Mouse (Mus musculus) embryonic facial prominence, embryonic 12.5 days (tissue): ENCODE data around the gene Ehbp1l1. TPM values are rescaled to one million over a fixed set of nuclear protein-coding genes. Genes with fewer than 3 reads are reported as not detected.
"Not testable (repeated sequence)": the region's sequence is repeated elsewhere in the genome, so short reads cannot be mapped to it uniquely, and the experiment has no call there.

ENCODE experiments used
- ATAC-seq: fragments of 200-750 bp; cut with Nextera tagmentation; 2 replicates; pipeline ENCODE4 v1.8.0; 2017; ENCODE audit not compliant: insufficient number of reproducible peaks, insufficient read depth, low FRiP score, low TSS enrichment
- H3K27ac ChIP-seq: fragments of 300-500 bp; sonication (generic); 2 replicates; pipeline ENCODE4 v1.5.1; 2016; ENCODE audit warnings: mild to moderate bottlenecking
- H3K27me3 ChIP-seq: fragments of 300-500 bp; sonication (generic); 2 replicates; pipeline ENCODE4 v1.6.1; 2016; ENCODE audit warnings: mild to moderate bottlenecking, moderate library complexity
- H3K36me3 ChIP-seq: fragments of 300-500 bp; sonication (generic); 2 replicates; pipeline ENCODE4 v1.6.1; 2016; ENCODE audit warnings: mild to moderate bottlenecking
- H3K4me1 ChIP-seq: fragments of 300-500 bp; sonication (generic); 2 replicates; pipeline ENCODE4 v1.6.1; 2016
- H3K4me2 ChIP-seq: fragments of 300-500 bp; sonication (generic); replicated peaks from 2 replicates; pipeline ENCODE4 v1.6.1; 2016; ENCODE audit warnings: mild to moderate bottlenecking, moderate library complexity
- H3K4me3 ChIP-seq: fragments of 300-500 bp; sonication (generic); 2 replicates; pipeline ENCODE4 v1.5.1; 2016; ENCODE audit warnings: mild to moderate bottlenecking
- H3K9ac ChIP-seq: fragments of 300-500 bp; sonication (generic); 2 replicates; pipeline ENCODE4 v1.6.1; 2016; ENCODE audit warnings: mild to moderate bottlenecking, moderate library complexity
- H3K9me3 ChIP-seq: fragments of 300-500 bp; sonication (generic); 2 replicates; pipeline ENCODE4 v1.6.1; 2016; ENCODE audit warnings: mild to moderate bottlenecking, moderate library complexity
- WGBS: fragments of 180-500 bp; shearing (Covaris S2); methylation state at CpG from one replicate; pipeline ENCODE4 v1.1.7; 2016; 5-methylcytosine and 5-hydroxymethylcytosine counted together
- polyA plus RNA-seq: library from polyadenylated mRNA; unstranded; fragments of >200 nt; fragmentation: Nextera tagmentation; extraction: Ambion mirVana; gene quantifications from 2 replicates; pipeline ENCODE4 v1.2.1, GENCODE M21; 2016

The Ehbp1l1 gene
- polyA plus RNA-seq, 1 experiment from 2014 or later, result 14.4 TPM

DNA sequence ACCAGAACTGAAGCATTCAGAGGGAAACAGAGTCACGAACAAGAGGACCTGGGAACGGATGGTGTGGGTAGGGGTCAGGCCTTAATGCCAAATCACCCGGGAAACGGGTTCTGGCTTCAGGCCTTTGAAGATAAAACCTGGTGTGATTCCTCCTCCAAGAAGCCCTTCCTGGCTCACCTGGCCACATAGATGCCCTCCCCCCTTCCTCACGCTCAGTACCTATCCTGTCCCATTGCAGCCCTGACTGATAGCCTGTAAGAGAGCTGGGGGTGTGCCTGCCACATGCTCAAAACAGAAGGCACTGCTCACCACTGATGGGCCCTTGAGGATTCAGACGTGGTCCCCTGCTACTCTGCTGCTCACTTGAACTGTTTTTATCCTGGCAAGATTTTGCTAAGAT is 32.3 kb downstream of the Ehbp1l1 start:
- Histone ChIP-seq H3K4me1 (peaks cover 36% of the 10 kb centered on the region), H3K4me3 (0 out of 2 replicates have a peak overlapping the region, but pooled peaks have one; percentile 95), H3K27me3 (no peaks in the 10 kb centered on the region), H3K9me3 (no peaks in the 10 kb centered on the region), H3K27ac (no peak overlapping the region), H3K4me2 (peak overlapping the region; percentile 94), H3K9ac (no peak overlapping the region), H3K36me3 (peaks cover 71% of the 10 kb centered on the region)
- 85% methylated on average over 6 of the region's 6 CpGs for WGBS
- ATAC-seq, result no peak

GRCm38 (mm10) chr19:5692913-5693396 is 33.2 kb downstream of the Ehbp1l1 start:
- WGBS, result 67% methylated on average over 10 of the region's 10 CpGs
- Histone ChIP-seq H3K4me2 (peak overlapping the region; percentile 94), H3K27me3 (no peaks in the 10 kb centered on the region), H3K9me3 (no peaks in the 10 kb centered on the region), H3K27ac (peak overlapping the region; percentile 61), H3K4me3 (peak overlapping the region; percentile 95; the same call in 1 of the 2 replicates), H3K36me3 (peaks cover 63% of the 10 kb centered on the region), H3K4me1 (peaks cover 37% of the 10 kb centered on the region), H3K9ac (peak overlapping the region; percentile 95)
- no peak for ATAC-seq

DNA sequence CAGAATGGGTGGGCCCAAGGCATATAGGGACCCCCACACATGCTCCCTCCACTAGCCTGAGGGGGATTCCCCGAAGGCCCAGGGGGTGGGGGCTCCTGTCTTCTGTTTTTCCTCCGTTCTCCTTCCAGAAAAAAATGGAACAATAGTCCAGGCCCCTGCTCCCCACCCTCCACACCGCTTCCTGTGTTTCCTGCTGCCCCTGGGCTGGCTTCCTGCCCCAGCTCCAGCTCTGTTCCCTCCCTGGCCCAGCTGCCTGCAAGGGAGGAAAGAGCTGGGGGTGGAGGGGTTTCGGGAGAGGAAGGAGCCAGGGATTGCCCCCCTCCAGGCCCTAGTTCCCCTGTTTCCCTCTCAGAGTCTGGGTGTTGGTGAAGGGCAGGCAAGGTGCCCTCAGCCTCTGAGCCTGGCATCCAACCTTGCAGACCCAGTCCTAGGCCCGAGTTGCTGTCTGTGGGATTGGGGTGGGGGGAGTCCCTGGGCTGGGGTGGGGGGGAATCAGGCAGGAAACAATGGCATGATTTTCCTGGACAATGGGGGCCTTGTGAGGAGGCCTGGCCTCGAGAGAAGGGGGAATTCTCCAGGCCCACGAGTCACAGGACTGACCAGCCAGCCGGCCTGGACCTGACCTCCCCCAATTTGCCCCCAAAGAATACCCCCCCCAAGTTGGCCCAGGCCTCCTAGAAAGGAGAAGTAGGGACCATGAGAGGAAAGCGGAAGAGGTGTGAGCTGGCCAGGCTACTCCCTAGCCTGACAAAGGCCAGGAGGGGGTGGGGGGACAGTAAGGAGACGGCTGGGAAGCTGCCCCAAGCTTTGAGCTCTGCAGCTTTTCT is 33.8 kb downstream of the Ehbp1l1 start:
- WGBS, result 34% methylated on average over 10 of the region's 10 CpGs
- no peak for ATAC-seq
- peak overlapping the region; percentile 95 for H3K9ac ChIP-seq
- peak overlapping the region; percentile 95 for H3K4me3 ChIP-seq
- peak overlapping the region; percentile 94 for H3K4me2 ChIP-seq
- no peaks in the 10 kb centered on the region for H3K27me3 ChIP-seq
- peak overlapping the region; percentile 61 for H3K27ac ChIP-seq
- no peaks in the 10 kb centered on the region for H3K9me3 ChIP-seq
- H3K4me1 ChIP-seq, result peaks cover 44% of the 10 kb centered on the region
- H3K36me3 ChIP-seq, result peaks cover 56% of the 10 kb centered on the region

DNA sequence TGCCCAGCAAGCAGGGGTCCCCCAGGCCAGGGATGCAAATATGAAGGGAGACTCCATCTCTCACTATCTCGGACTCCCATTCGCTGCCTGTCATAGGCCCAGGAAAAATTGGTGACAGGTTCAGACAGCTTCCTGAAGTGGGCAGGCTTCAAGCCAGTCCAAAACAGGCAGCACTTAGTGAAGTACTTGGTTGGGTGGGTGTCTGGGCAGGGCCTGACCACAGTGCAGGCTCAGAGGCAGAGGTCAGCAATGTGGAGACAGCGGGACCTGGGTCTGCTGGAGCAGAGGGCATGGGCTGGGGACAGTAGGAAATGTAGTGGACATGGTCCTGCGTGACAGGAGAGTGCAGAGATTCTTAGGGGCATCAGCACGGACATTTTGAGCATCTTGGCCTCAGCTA is 34.5 kb downstream of the Ehbp1l1 start:
- 66% methylated on average over 5 of the region's 5 CpGs for WGBS
- Histone ChIP-seq H3K9me3 (no peaks in the 10 kb centered on the region), H3K27me3 (no peaks in the 10 kb centered on the region), H3K4me2 (peak overlapping the region; percentile 94), H3K9ac (peak overlapping the region; percentile 95), H3K27ac (peak overlapping the region; percentile 61), H3K4me3 (peak overlapping the region; percentile 95), H3K36me3 (peaks cover 49% of the 10 kb centered on the region), H3K4me1 (peaks cover 48% of the 10 kb centered on the region)
- ATAC-seq, result no peak

DNA sequence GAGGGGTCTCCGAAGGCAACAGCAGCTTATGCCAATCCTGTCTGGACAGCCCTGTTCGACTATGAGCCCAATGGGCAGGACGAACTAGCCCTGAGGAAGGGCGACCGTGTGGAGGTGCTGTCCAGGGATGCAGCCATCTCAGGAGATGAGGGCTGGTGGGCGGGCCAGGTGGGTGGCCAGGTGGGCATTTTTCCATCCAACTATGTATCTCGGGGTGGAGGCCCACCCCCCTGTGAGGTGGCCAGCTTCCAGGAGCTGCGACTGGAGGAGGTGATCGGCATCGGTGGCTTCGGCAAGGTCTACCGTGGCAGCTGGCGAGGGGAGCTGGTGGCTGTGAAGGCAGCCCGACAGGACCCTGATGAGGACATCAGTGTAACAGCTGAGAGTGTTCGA is 35.8 kb downstream of the Ehbp1l1 start:
- peaks cover 49% of the 10 kb centered on the region for H3K36me3 ChIP-seq
- no peak for ATAC-seq
- WGBS, result 66% methylated on average over 15 of the region's 15 CpGs

DNA sequence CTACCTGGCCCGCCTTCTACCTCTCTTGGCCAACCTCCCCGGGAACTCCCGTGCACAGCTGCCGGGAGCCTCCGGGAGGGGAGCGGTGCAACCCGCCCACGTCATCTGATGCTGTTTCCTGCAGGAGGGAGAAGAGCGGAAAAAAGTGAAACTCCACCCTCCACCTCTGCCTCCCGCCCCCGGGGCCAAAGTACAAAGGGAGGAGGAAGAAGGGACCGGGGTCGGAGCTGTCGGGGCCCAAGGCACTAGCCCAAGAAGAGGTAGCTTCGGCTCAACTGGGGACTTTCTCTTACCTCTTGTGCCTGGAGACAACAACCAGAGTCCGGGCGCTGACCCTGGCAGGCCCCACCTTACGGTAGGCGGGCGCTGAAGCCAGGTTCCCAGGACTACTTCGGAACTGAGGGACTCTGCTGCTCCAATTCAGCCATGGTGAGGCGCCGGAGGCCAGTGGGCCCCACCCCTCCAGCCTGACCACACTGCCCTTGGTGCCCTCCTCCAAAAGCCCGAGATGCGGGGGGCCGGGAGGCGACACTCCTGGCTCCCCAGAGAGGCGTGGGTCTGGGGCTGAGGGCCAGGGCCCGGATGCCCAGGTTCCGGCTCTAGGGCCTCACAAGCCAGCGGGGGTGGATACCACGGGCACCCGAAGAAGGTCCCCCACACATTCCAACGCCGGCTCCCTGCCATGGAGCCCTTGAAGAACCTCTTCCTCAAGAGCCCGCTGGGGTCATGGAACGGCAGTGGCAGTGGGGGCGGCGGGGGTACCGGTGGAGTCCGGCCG is 36.4 kb downstream of the Ehbp1l1 start:
- H3K9ac ChIP-seq, result peak overlapping the region; percentile 95
- peak overlapping the region; percentile 94 for H3K4me2 ChIP-seq
- H3K27ac ChIP-seq, result peak overlapping the region; percentile 90
- H3K4me1 ChIP-seq, result peaks cover 48% of the 10 kb centered on the region
- peak overlapping the region; percentile 95 for H3K4me3 ChIP-seq
- no peaks in the 10 kb centered on the region for H3K27me3 ChIP-seq
- peaks cover 49% of the 10 kb centered on the region for H3K36me3 ChIP-seq
- H3K9me3 ChIP-seq, result no peaks in the 10 kb centered on the region
- ATAC-seq, result peak; percentile 47; the same call in 1 of the 2 replicates
- 10% methylated on average over 42 of the region's 42 CpGs for whole genome bisulfite sequencing

More for the DNA sequence above, 35.8 kb downstream of the Ehbp1l1 start:
- peak overlapping the region; percentile 95 for H3K9ac ChIP-seq
- no peaks in the 10 kb centered on the region for H3K9me3 ChIP-seq
- H3K27ac ChIP-seq, result peak overlapping the region; percentile 90
- peak overlapping the region; percentile 95 for H3K4me3 ChIP-seq
- H3K4me1 ChIP-seq, result peaks cover 48% of the 10 kb centered on the region
- no peaks in the 10 kb centered on the region for H3K27me3 ChIP-seq
- peak overlapping the region; percentile 94 for H3K4me2 ChIP-seq

DNA sequence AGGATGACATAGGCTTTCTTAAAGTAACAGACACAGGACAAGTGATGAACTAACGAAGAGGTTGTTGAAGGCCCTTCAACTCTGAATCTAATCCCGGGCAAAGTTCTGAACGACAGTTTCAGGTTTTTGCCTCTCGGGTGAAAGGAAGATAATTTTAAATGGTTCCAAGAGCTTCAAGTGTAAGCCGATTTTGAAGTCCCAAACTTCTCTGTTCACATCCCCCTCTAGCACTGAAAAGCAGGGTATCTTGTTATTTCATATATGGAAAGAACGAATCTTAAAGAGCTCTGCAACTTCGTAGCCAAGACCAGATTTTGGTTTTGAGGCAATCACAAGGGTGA is 37.1 kb downstream of the Ehbp1l1 start:
- WGBS, result 1% methylated on average over 7 of the region's 7 CpGs

GRCm38 (mm10) chr19:5688200-5689087 is 37.7 kb downstream of the Ehbp1l1 start, which contains the start of the genes Map3k11 and Pcnx3:
Gene Map3k11, plus strand, starts transcription at chr19:5688742.
Gene Pcnx3, minus strand, starts transcription at chr19:5688908.
- peak within 1 kb of the TSS; percentile 90 for H3K27ac ChIP-seq
- H3K4me1 ChIP-seq, result peaks cover 44% of the 10 kb centered on the region
- no peaks in the 10 kb centered on the region for H3K9me3 ChIP-seq
- H3K4me3 ChIP-seq, result peak within 1 kb of the TSS; percentile 95
- under 1% methylated on average over 69 of the region's 69 CpGs for WGBS
- peaks cover 55% of the 10 kb centered on the region for H3K36me3 ChIP-seq
- peak; percentile 91 for ATAC-seq
- peak within 1 kb of the TSS; percentile 94 for H3K4me2 ChIP-seq
- H3K9ac ChIP-seq, result peak within 1 kb of the TSS; percentile 95
- no peaks in the 10 kb centered on the region for H3K27me3 ChIP-seq

More for the DNA sequence above, 37.1 kb downstream of the Ehbp1l1 start:
- Histone ChIP-seq H3K9ac (peak overlapping the region; percentile 95), H3K27ac (peak overlapping the region; percentile 90), H3K4me2 (peak overlapping the region; percentile 94), H3K27me3 (no peaks in the 10 kb centered on the region), H3K4me1 (peaks cover 48% of the 10 kb centered on the region), H3K36me3 (peaks cover 55% of the 10 kb centered on the region), H3K9me3 (no peaks in the 10 kb centered on the region), H3K4me3 (peak overlapping the region; percentile 95)
- ATAC-seq, result no peak

- ATAC-seq, result no peak
- H3K9ac ChIP-seq, result peak overlapping the region; percentile 95
- peak overlapping the region; percentile 94 for H3K4me2 ChIP-seq
- H3K4me1 ChIP-seq, result peaks cover 37% of the 10 kb centered on the region
- H3K4me3 ChIP-seq, result peak overlapping the region; percentile 95
- peaks cover 55% of the 10 kb centered on the region for H3K36me3 ChIP-seq
- 21% methylated on average over 9 of the region's 9 CpGs for WGBS
- H3K27ac ChIP-seq, result peak overlapping the region; percentile 90
- H3K27me3 ChIP-seq, result no peaks in the 10 kb centered on the region
- H3K9me3 ChIP-seq, result no peaks in the 10 kb centered on the region
Measured at GRCm38 (mm10) chr19:5687738-5688137, 38.4 kb downstream of the Ehbp1l1 start.

DNA sequence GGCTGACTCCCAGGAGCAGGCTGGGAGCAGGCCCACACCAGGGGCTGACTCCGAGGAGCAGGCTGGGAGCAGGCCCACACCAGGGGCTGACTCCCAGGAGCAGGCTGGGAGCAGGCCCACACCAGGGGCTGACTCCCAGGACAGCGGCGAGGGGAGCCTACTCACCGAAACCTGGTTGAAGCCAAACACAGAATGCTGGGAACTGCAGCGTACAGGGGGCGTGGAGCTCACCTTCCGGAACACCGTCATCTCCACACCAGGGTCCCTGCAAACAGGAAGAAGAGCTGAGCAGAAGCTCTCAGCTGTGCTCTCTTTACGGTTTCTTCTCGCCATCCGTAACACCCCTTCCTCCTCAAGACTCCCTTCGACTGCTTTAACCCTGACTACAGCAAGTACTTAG is 39.2 kb downstream of the Ehbp1l1 start:
- not testable (repeated sequence) for ATAC-seq, H3K27ac ChIP-seq, H3K27me3 ChIP-seq, H3K9me3 ChIP-seq
- WGBS, result 89% methylated on average over 12 of the region's 12 CpGs
- peaks cover 60% of the 10 kb centered on the region for H3K36me3 ChIP-seq
- peak overlapping the region; percentile 94 for H3K4me2 ChIP-seq
- H3K4me3 ChIP-seq, result peak overlapping the region; percentile 95
- peak overlapping the region; percentile 95; the same call in 1 of the 2 replicates for H3K9ac ChIP-seq
- peaks cover 29% of the 10 kb centered on the region for H3K4me1 ChIP-seq

DNA sequence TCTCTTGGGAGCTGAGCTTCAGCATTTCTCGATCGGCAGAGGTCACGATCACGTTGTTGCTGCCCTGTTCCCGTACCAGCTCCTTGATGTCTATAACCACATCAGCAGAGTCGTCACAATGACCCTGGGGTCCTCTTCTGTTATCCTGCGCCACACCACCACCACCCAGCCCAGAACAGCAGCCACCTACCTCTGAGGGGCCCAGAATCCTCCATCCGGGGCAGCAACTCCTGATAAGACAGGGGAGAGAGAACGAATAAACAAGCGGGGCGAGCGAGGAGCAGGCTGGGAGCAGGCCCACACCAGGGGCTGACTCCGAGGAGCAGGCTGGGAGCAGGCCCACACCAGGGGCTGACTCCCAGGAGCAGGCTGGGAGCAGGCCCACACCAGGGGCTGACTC is 39.7 kb downstream of the Ehbp1l1 start:
- H3K27ac ChIP-seq, result no peak overlapping the region
- no peak overlapping the region for H3K4me2 ChIP-seq
- no peaks in the 10 kb centered on the region for H3K9me3 ChIP-seq
- no peak overlapping the region for H3K9ac ChIP-seq
- peaks cover 24% of the 10 kb centered on the region for H3K4me1 ChIP-seq
- no peaks in the 10 kb centered on the region for H3K27me3 ChIP-seq
- 90% methylated on average over 13 of the region's 13 CpGs for WGBS
- peaks cover 60% of the 10 kb centered on the region for H3K36me3 ChIP-seq
- H3K4me3 ChIP-seq, result no peak overlapping the region
- ATAC-seq, result no peak
